In genomic region chr1:171287136-171288081, GRCm38 (mm10) we compare ENCODE assay signal across 7 mouse cellular contexts. TPM values are rescaled to one million over a fixed set of nuclear protein-coding genes. Genes with fewer than 3 reads are reported as not detected.
A peak's percentile ranks its signal among the peaks of the same experiment; 100 is the strongest.
DNase-seq lines count a peak whose midpoint lies in the region; ATAC-seq lines count a peak whose summit lies in the region.

Gene Usp21, minus strand, starts transcription at chr1:171287991.

- peaks cover 31% of the 10 kb centered on the region for H3K4me1 ChIP-seq in embryonic facial prominence, embryonic 10.5 days
- H3K4me1 ChIP-seq in limb, embryonic 10.5 days = peaks cover 25% of the 10 kb centered on the region
- H3K4me1 ChIP-seq in midbrain, embryonic 13.5 days (replicated peaks) = peaks cover 32% of the 10 kb centered on the region

- WGBS in embryonic facial prominence, embryonic 10.5 days = under 1% methylated on average over 49 of the region's 49 CpGs
- 1% methylated on average over 49 of the region's 49 CpGs for WGBS in limb, embryonic 10.5 days
- under 1% methylated on average over 49 of the region's 49 CpGs for WGBS in midbrain, embryonic 13.5 days

- peak within 1 kb of the TSS; percentile 100 for H3K27ac ChIP-seq in embryonic facial prominence, embryonic 10.5 days (replicated peaks)
- H3K27ac ChIP-seq in limb, embryonic 10.5 days = peak within 1 kb of the TSS; percentile 99
- H3K27ac ChIP-seq in midbrain, embryonic 13.5 days = peak within 1 kb of the TSS; percentile 98

- peak; percentile 96 for DNase-seq in adrenal gland, postnatal 10 days
- peak; percentile 95 for DNase-seq in embryonic facial prominence, embryonic 10.5 days (ENCODE audit: low spot score)
- DNase-seq in kidney, adult 11 months = peak; percentile 93
- DNase-seq in limb, embryonic 10.5 days (ENCODE audit: low spot score) = peak; percentile 94
- DNase-seq in spleen, adult 12 weeks (ENCODE audit: low spot score) = peak; percentile 85

- peaks cover 72% of the 10 kb centered on the region for H3K36me3 ChIP-seq in embryonic facial prominence, embryonic 10.5 days (replicated peaks)
- peaks cover 66% of the 10 kb centered on the region for H3K36me3 ChIP-seq in limb, embryonic 10.5 days
- H3K36me3 ChIP-seq in midbrain, embryonic 13.5 days = peaks cover 56% of the 10 kb centered on the region

- ATAC-seq in granulocyte monocyte progenitor cell, adult 5-6 weeks (replicated peaks; ENCODE audit: poor library complexity, severe bottlenecking) = peak; percentile 90
- peak; percentile 95 for ATAC-seq in midbrain, embryonic 13.5 days

- H3K4me3 ChIP-seq in embryonic facial prominence, embryonic 10.5 days = peak within 1 kb of the TSS; percentile 96
- H3K4me3 ChIP-seq in limb, embryonic 10.5 days = peak within 1 kb of the TSS; percentile 96
- peak within 1 kb of the TSS; percentile 89 for H3K4me3 ChIP-seq in midbrain, embryonic 13.5 days (replicated peaks)

- peak within 1 kb of the TSS; percentile 96 for H3K9ac ChIP-seq in midbrain, embryonic 13.5 days (replicated peaks)

- H3K9me3 ChIP-seq in embryonic facial prominence, embryonic 10.5 days = no peaks in the 10 kb centered on the region
- H3K9me3 ChIP-seq in limb, embryonic 10.5 days (replicated peaks) = no peaks in the 10 kb centered on the region
- H3K9me3 ChIP-seq in midbrain, embryonic 13.5 days = no peaks in the 10 kb centered on the region

- peak within 1 kb of the TSS; percentile 73 for H3K4me2 ChIP-seq in midbrain, embryonic 13.5 days (replicated peaks)

- no peaks in the 10 kb centered on the region for H3K27me3 ChIP-seq in embryonic facial prominence, embryonic 10.5 days (replicated peaks; ENCODE audit: low read depth, poor library complexity, severe bottlenecking)
- H3K27me3 ChIP-seq in limb, embryonic 10.5 days (ENCODE audit: low read depth, poor library complexity, severe bottlenecking) = no peaks in the 10 kb centered on the region
- H3K27me3 ChIP-seq in midbrain, embryonic 13.5 days = no peaks in the 10 kb centered on the region

RNA-seq across cellular contexts. Expression of gene Usp21, which starts in this region (rescaled TPM):
- 10 to 100 TPM; 31.8 to 40.2 TPM for total RNA-seq in adrenal gland, postnatal 10 days (2021)
- polyA plus RNA-seq in embryonic facial prominence, embryonic 10.5 days (2016; fragmentation: Nextera tagmentation; extraction: Ambion mirVana) = 106 and 107 TPM in 2 replicates
- 34.7 and 37.6 TPM in 2 replicates for total RNA-seq in granulocyte monocyte progenitor cell, adult 5-6 weeks (2014; fragmentation: Nextera tagmentation)
- 20.0 and 22.8 TPM in 2 replicates for total RNA-seq in granulocyte monocyte progenitor cell, adult 5-6 weeks (2017)
- 107 and 125 TPM in 2 replicates for polyA plus RNA-seq in limb, embryonic 10.5 days (2016; fragmentation: Nextera tagmentation; extraction: Ambion mirVana)
- 112 and 121 TPM in 2 replicates for polyA plus RNA-seq in midbrain, embryonic 13.5 days (2015; fragmentation: Nextera tagmentation; extraction: Ambion mirVana)

Comparison
In these comparisons a context has a peak if more than half of its experiments do, and no peak if none do; other contexts are left out.
1. Peak in every context shown above with its lines: DNase-seq, ATAC-seq, H3K4me3 ChIP-seq and H3K27ac ChIP-seq.